In the genomic region with DNA sequence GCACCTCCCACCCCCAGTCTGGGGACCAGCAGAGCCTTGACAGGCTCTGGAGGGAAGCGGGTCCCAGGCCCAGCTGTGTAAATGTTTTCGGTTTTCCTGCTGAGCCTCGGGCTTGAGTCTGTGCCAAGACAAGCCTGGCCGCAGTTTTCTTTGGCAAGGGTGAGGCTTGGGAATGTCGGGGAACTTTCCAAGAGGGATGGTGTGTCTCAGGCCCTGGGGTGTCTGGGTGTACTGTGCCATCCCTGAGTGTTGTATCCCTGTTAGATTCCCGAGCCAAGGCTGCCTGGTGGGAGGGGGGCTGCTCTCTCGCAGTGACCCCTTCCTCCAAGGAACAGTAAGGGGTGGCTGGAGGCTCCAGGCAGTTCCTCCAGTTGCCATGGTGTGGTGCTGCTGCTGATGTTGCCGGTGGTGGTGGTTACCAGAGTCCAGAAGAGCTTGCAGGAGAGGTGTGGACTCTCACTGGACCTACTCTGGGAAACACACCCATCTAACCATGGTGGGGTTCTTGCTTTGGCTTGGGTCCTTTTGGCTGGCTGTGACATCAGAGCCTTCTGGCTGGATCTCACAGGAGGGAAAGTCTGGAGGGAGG, we compare ENCODE assay signal across 8 mouse cellular contexts. TPM values are rescaled to one million over a fixed set of nuclear protein-coding genes. Genes with fewer than 3 reads are reported as not detected.
DNase-seq lines count a peak whose midpoint lies in the region; ATAC-seq and TF ChIP-seq lines count a peak whose summit lies in the region.

No protein-coding gene starts in this region.

- H3K9ac ChIP-seq in forebrain, embryonic 11.5 days (ENCODE audit: low read length) = 0 out of 2 replicates have a peak overlapping the region, but pooled peaks have one; percentile 30
- no peak overlapping the region for H3K9ac ChIP-seq in heart, postnatal 0 days (replicated peaks; ENCODE audit: low read depth, low read length)
- no peak overlapping the region; the same call in 1 of the 2 replicates for H3K9ac ChIP-seq in midbrain, embryonic 11.5 days (ENCODE audit: low read length)

- H3K4me1 ChIP-seq in spleen, adult 2 months (ENCODE audit: control insufficient read depth, insufficient read depth, insufficient read length) = no peaks in the 10 kb centered on the region
- peaks cover 24% of the 10 kb centered on the region for H3K4me1 ChIP-seq in forebrain, embryonic 11.5 days (replicated peaks; ENCODE audit: control insufficient read depth, insufficient read depth, low read length)
- H3K4me1 ChIP-seq in heart, postnatal 0 days (ENCODE audit: control insufficient read depth, insufficient read depth) = peaks cover 5% of the 10 kb centered on the region; the same call in 1 of the 2 replicates
- H3K4me1 ChIP-seq in midbrain, embryonic 11.5 days (ENCODE audit: control insufficient read depth, insufficient read depth, low read length) = peaks cover 28% of the 10 kb centered on the region

- DNase-seq in spleen, adult 2 months (ENCODE audit: low read depth in 1 of 2, low spot score in 2 of 2) = no peak
- no peak for DNase-seq in spleen, adult 12 weeks (ENCODE audit: low spot score)
- DNase-seq in forebrain, embryonic 11.5 days (ENCODE audit: low spot score) = peak; percentile 60
- DNase-seq in heart, postnatal 0 days (ENCODE audit: low spot score) = peak; percentile 67
- DNase-seq in kidney, postnatal 14 days = peak; percentile 91
- DNase-seq in midbrain, embryonic 11.5 days (ENCODE audit: low spot score, missing footprints) = peak; percentile 89
- peak; percentile 29 for DNase-seq in thymus, postnatal 0 days (ENCODE audit: low spot score)

- no peaks in the 10 kb centered on the region for H3K27me3 ChIP-seq in spleen, adult 2 months (ENCODE audit: control insufficient read depth, insufficient read depth, low read length)
- 0 out of 2 replicates have a peak, but pooled peaks cover 2% of the 10 kb centered on the region for H3K27me3 ChIP-seq in forebrain, embryonic 11.5 days (ENCODE audit: control insufficient read depth, insufficient read depth, low read length)
- H3K27me3 ChIP-seq in heart, postnatal 0 days (ENCODE audit: control insufficient read depth, insufficient read depth, low read length) = no peaks in the 10 kb centered on the region; the same call in 1 of the 2 replicates
- H3K27me3 ChIP-seq in midbrain, embryonic 11.5 days (ENCODE audit: control insufficient read depth, insufficient read depth, low read length) = no peaks in the 10 kb centered on the region

- 0 out of 2 replicates have a peak overlapping the region, but pooled peaks have one; percentile 15 for H3K27ac ChIP-seq in spleen, adult 2 months (ENCODE audit: insufficient read depth, low read length)
- H3K27ac ChIP-seq in forebrain, embryonic 11.5 days (ENCODE audit: low read depth, low read length) = no peak overlapping the region
- peak overlapping the region; percentile 56 for H3K27ac ChIP-seq in heart, postnatal 0 days (ENCODE audit: low read depth)
- H3K27ac ChIP-seq in midbrain, embryonic 11.5 days (ENCODE audit: low read depth, low read length) = peak overlapping the region; percentile 5; the same call in 1 of the 2 replicates

- no peak for ATAC-seq in forebrain, embryonic 11.5 days (replicated peaks; ENCODE audit: low FRiP score)
- ATAC-seq in heart, postnatal 0 days (ENCODE audit: insufficient read depth, low read depth) = peak; percentile 77
- no peak for ATAC-seq in midbrain, embryonic 11.5 days (ENCODE audit: low FRiP score)
- no peak for ATAC-seq in frontal cortex, adult (ENCODE audit: low TSS enrichment)

- WGBS in spleen, adult 2 months = 51% methylated on average over 8 of the region's 8 CpGs
- 26% methylated on average over 8 of the region's 8 CpGs for WGBS in forebrain, embryonic 11.5 days
- WGBS in heart, postnatal 0 days = 6% methylated on average over 8 of the region's 8 CpGs
- 21% methylated on average over 8 of the region's 8 CpGs for WGBS in midbrain, embryonic 11.5 days

- H3K4me2 ChIP-seq in forebrain, embryonic 11.5 days (ENCODE audit: low read depth, low read length, severe bottlenecking) = no peak overlapping the region
- H3K4me2 ChIP-seq in heart, postnatal 0 days (ENCODE audit: low read depth, low read length) = no peak overlapping the region
- no peak overlapping the region for H3K4me2 ChIP-seq in midbrain, embryonic 11.5 days

- H3K9me3 ChIP-seq in forebrain, embryonic 11.5 days (ENCODE audit: control insufficient read depth, low read length) = no peaks in the 10 kb centered on the region
- no peaks in the 10 kb centered on the region for H3K9me3 ChIP-seq in heart, postnatal 0 days (replicated peaks; ENCODE audit: control insufficient read depth, low read length)
- H3K9me3 ChIP-seq in midbrain, embryonic 11.5 days (ENCODE audit: control insufficient read depth, low read length) = no peaks in the 10 kb centered on the region

- no peaks in the 10 kb centered on the region for H3K36me3 ChIP-seq in spleen, adult 2 months (ENCODE audit: control insufficient read depth, insufficient read depth, low read length)
- no peaks in the 10 kb centered on the region for H3K36me3 ChIP-seq in forebrain, embryonic 11.5 days (ENCODE audit: control insufficient read depth, insufficient read depth, low read length)
- H3K36me3 ChIP-seq in heart, postnatal 0 days (replicated peaks; ENCODE audit: control insufficient read depth, insufficient read depth, low read length) = no peaks in the 10 kb centered on the region
- no peaks in the 10 kb centered on the region for H3K36me3 ChIP-seq in midbrain, embryonic 11.5 days (ENCODE audit: control insufficient read depth, insufficient read depth, low read length)

- TF ChIP-seq CTCF in spleen, adult 2 months (IDR thresholded peaks at IDR 0.05; ENCODE audit: extremely low read depth, insufficient read depth, insufficient read length, insufficient replicate concordance) = no peak
- TF ChIP-seq CTCF in heart, postnatal 0 days (IDR thresholded peaks at IDR 0.05; ENCODE audit: low read depth) = peak; percentile 35

- 0 out of 2 replicates have a peak, but pooled peaks have one; percentile 29 for TF ChIP-seq EP300 in heart, postnatal 0 days (IDR thresholded peaks at IDR 0.05; ENCODE audit: low read depth)

- H3K4me3 ChIP-seq in spleen, adult 2 months (ENCODE audit: extremely low read depth, insufficient read depth, insufficient read length) = no peak overlapping the region
- H3K4me3 ChIP-seq in forebrain, embryonic 11.5 days (ENCODE audit: low read depth, low read length) = no peak overlapping the region
- H3K4me3 ChIP-seq in heart, postnatal 0 days (ENCODE audit: low read depth, low read length) = no peak overlapping the region
- H3K4me3 ChIP-seq in midbrain, embryonic 11.5 days (ENCODE audit: low read depth, low read length) = no peak overlapping the region

- no peak for TF ChIP-seq POLR2A in spleen, adult 2 months (IDR thresholded peaks at IDR 0.05; ENCODE audit: low read depth, low read length)

RNA-seq across cellular contexts. Expression of gene Gm26897, which starts 58.0 kb away (rescaled TPM):
- not detected in 2 replicates for polyA plus RNA-seq in spleen, adult 2 months (2012; rRNA removed)
- not detected in 2 replicates for polyA plus RNA-seq in forebrain, embryonic 11.5 days (2014; fragmentation: Nextera tagmentation; extraction: Ambion mirVana)
- not detected in 2 replicates for total RNA-seq in heart, postnatal 0 days (2014; rRNA removed; ENCODE audit: low replicate concordance)
- polyA plus RNA-seq in heart, postnatal 0 days (2015; fragmentation: Nextera tagmentation; extraction: Ambion mirVana) = not detected in 2 replicates
- polyA plus RNA-seq in midbrain, embryonic 11.5 days (2014; fragmentation: Nextera tagmentation; extraction: Ambion mirVana) = not detected in 2 replicates
- not detected in 2 replicates for polyA plus RNA-seq in thymus, postnatal 0 days (2015; fragmentation: Nextera tagmentation; extraction: Ambion mirVana)

Comparison
In these comparisons a context has a peak if more than half of its experiments do, and no peak if none do; other contexts are left out.
1. DNase-seq: peak in forebrain, embryonic 11.5 days (single experiment), heart, postnatal 0 days (single experiment), kidney, postnatal 14 days (single experiment), midbrain, embryonic 11.5 days (single experiment) and thymus, postnatal 0 days (single experiment); none in spleen, adult 2 months (0 of 2) and spleen, adult 12 weeks (single experiment).